In genomic region chr1:164307124-164307751, GRCm38 (mm10) we compare ENCODE assay signal across 8 mouse cellular contexts. TPM values are rescaled to one million over a fixed set of nuclear protein-coding genes. Genes with fewer than 3 reads are reported as not detected.
DNase-seq lines count a peak whose midpoint lies in the region; ATAC-seq lines count a peak whose summit lies in the region.

TSS of gene Blzf1 (minus strand) at chr1:164307489.

- peak within 1 kb of the TSS; percentile 55 for H3K27ac ChIP-seq in forebrain, embryonic 14.5 days (ENCODE audit: low read depth, low read length)
- peak within 1 kb of the TSS; percentile 82 for H3K27ac ChIP-seq in neural tube, embryonic 15.5 days (replicated peaks)

- no peaks in the 10 kb centered on the region for H3K9me3 ChIP-seq in forebrain, embryonic 14.5 days (replicated peaks; ENCODE audit: control insufficient read depth, low read length)
- no peaks in the 10 kb centered on the region for H3K9me3 ChIP-seq in neural tube, embryonic 15.5 days (replicated peaks)

- peak within 1 kb of the TSS; percentile 81 for H3K4me2 ChIP-seq in forebrain, embryonic 14.5 days (ENCODE audit: low read length)
- H3K4me2 ChIP-seq in neural tube, embryonic 15.5 days, result peak within 1 kb of the TSS; percentile 89

- WGBS in forebrain, embryonic 14.5 days, result under 1% methylated on average over 35 of the region's 35 CpGs
- under 1% methylated on average over 35 of the region's 35 CpGs for WGBS in neural tube, embryonic 15.5 days

- peak within 1 kb of the TSS; percentile 72 for H3K9ac ChIP-seq in forebrain, embryonic 14.5 days (ENCODE audit: low read length)
- H3K9ac ChIP-seq in neural tube, embryonic 15.5 days (replicated peaks), result peak within 1 kb of the TSS; percentile 63

- H3K36me3 ChIP-seq in forebrain, embryonic 14.5 days (ENCODE audit: control insufficient read depth, insufficient read depth, low read length), result peaks cover 17% of the 10 kb centered on the region
- peaks cover 15% of the 10 kb centered on the region for H3K36me3 ChIP-seq in neural tube, embryonic 15.5 days

- ATAC-seq in forebrain, embryonic 14.5 days, result peak; percentile 99
- ATAC-seq in neural tube, embryonic 15.5 days (ENCODE audit: low FRiP score), result peak; percentile 98

- H3K4me1 ChIP-seq in forebrain, embryonic 14.5 days (ENCODE audit: control insufficient read depth, insufficient read depth, low read length), result peaks cover 11% of the 10 kb centered on the region
- H3K4me1 ChIP-seq in neural tube, embryonic 15.5 days, result peaks cover 31% of the 10 kb centered on the region

- peak within 1 kb of the TSS; percentile 75 for H3K4me3 ChIP-seq in forebrain, embryonic 14.5 days (ENCODE audit: low read depth, low read length)
- H3K4me3 ChIP-seq in neural tube, embryonic 15.5 days (replicated peaks), result peak within 1 kb of the TSS; percentile 71

- peak; percentile 100 for DNase-seq in ES-CJ7 (ENCODE audit: low read depth, low spot score)
- peak; percentile 94 for DNase-seq in cerebellum, adult 11 months
- peak; percentile 100 for DNase-seq in forebrain, embryonic 14.5 days (ENCODE audit: low spot score)
- DNase-seq in heart, postnatal 14 days, result peak; percentile 93 to 97
- DNase-seq in layer of hippocampus, adult 11-12 months (ENCODE audit: low spot score), result peak; percentile 98
- DNase-seq in lung, adult 18-20 months, result peak; percentile 97 to 98
- DNase-seq in testis, postnatal 14 days (ENCODE audit: low spot score), result peak; percentile 96

- intact Hi-C loops in heart, postnatal 14 days (cut with DNase I), result loop anchor here (10.0 kb wide), 1 partner anchor 928 kb away; the partner anchor contains the start of gene Tiprl

- no peaks in the 10 kb centered on the region for H3K27me3 ChIP-seq in forebrain, embryonic 14.5 days (replicated peaks; ENCODE audit: control insufficient read depth, insufficient read depth, low read length)
- no peaks in the 10 kb centered on the region for H3K27me3 ChIP-seq in neural tube, embryonic 15.5 days (replicated peaks)

RNA-seq across cellular contexts. Expression of gene Blzf1, which starts in this region (rescaled TPM):
- 27.5 and 28.5 TPM in 2 replicates for polyA plus RNA-seq in forebrain, embryonic 14.5 days (2014; fragmentation: Nextera tagmentation; extraction: Ambion mirVana)
- total RNA-seq in heart, postnatal 14 days (2021), result 10 to 100 TPM; 23.0 to 27.3 TPM
- polyA plus RNA-seq in neural tube, embryonic 15.5 days (2015; fragmentation: Nextera tagmentation; extraction: Ambion mirVana), result 31.5 and 32.1 TPM in 2 replicates

Comparison
In these comparisons a context has a peak if more than half of its experiments do, and no peak if none do; other contexts are left out.
1. Peak in every context shown above with its lines: DNase-seq, ATAC-seq, H3K4me3 ChIP-seq and H3K27ac ChIP-seq.